Mouse (Mus musculus) layer of hippocampus, adult 2 months (tissue): ENCODE measurements at regions not wholly inside any gene's neighbourhood (a gene's known extent, or its start where the extent isn't known, plus 50 kb on each side); places are given as distances from the start of the nearest gene placed in this dataset.
A peak's percentile ranks its signal among the peaks of the same experiment; 100 is the strongest.
"Not testable (repeated sequence)": the region's sequence is repeated elsewhere in the genome, so short reads cannot be mapped to it uniquely, and the experiment has no call there.

Source experiments
- DNase-seq, 2 experiments: peaks; one replicate each; pipeline ENCODE4 v3.0.0; 2022; ENCODE audit warnings: low spot score in 2 of 2
- H3K27ac ChIP-seq: fragments of 200-600 bp; 2 replicates; pipeline ENCODE4 v1.8.1; 2022
- H3K4me3 ChIP-seq: fragments of 200-600 bp; 2 replicates; pipeline ENCODE4 v1.8.1; 2022; ENCODE audit warnings: mild to moderate bottlenecking
- CTCF ChIP-seq: fragments of 200-600 bp; conservative IDR thresholded peaks from 2 replicates; pipeline ENCODE4 v1.8.1; 2022; ENCODE audit warnings: antibody characterized with exemption, mild to moderate bottlenecking, moderate library complexity

- DNase-seq = no peak
- no peak overlapping the region for H3K27ac ChIP-seq
- no peak overlapping the region for H3K4me3 ChIP-seq
- TF ChIP-seq CTCF = no peak
Observed at GRCm38 (mm10) chr5:7600418-7600817, 255.9 kb upstream of the Zfp804b start.

- DNase-seq = no peak
- no peak for TF ChIP-seq CTCF
- Histone ChIP-seq H3K4me3 (no peak overlapping the region), H3K27ac (no peak overlapping the region)
Observed at GRCm38 (mm10) chr5:7607517-7607916, 263.0 kb upstream of the Zfp804b start.

- no peak overlapping the region for H3K27ac ChIP-seq
- no peak for TF ChIP-seq CTCF
- no peak for DNase-seq
- no peak overlapping the region for H3K4me3 ChIP-seq
Observed at GRCm38 (mm10) chr5:7607924-7608323, 263.4 kb upstream of the Zfp804b start.

- no peak overlapping the region for H3K4me3 ChIP-seq
- TF ChIP-seq CTCF = no peak
- DNase-seq = peak in 1 of 2 experiments; percentile 2
- H3K27ac ChIP-seq = no peak overlapping the region
Observed at GRCm38 (mm10) chr5:7655280-7655679, 305.0 kb upstream of the Steap4 start.

GRCm38 (mm10) chr5:7701776-7702175, 258.5 kb upstream of the Steap4 start:
- Histone ChIP-seq H3K27ac (no peak overlapping the region), H3K4me3 (no peak overlapping the region)
- no peak for DNase-seq
- no peak for TF ChIP-seq CTCF

GRCm38 (mm10) chr5:7719557-7719956, 240.7 kb upstream of the Steap4 start:
- no peak overlapping the region for H3K4me3 ChIP-seq
- no peak overlapping the region for H3K27ac ChIP-seq
- DNase-seq = no peak
- no peak for TF ChIP-seq CTCF

GRCm38 (mm10) chr5:7720061-7720460, 240.2 kb upstream of the Steap4 start:
- TF ChIP-seq CTCF = no peak
- H3K4me3 ChIP-seq = no peak overlapping the region

GRCm38 (mm10) chr5:7720688-7721087, 239.6 kb upstream of the Steap4 start:
- H3K27ac ChIP-seq = no peak overlapping the region
- TF ChIP-seq CTCF = no peak

More at GRCm38 (mm10) chr5:7720061-7720460, 240.2 kb upstream of the Steap4 start:
- no peak overlapping the region for H3K27ac ChIP-seq
- DNase-seq = no peak

GRCm38 (mm10) chr5:7732566-7732965, 227.7 kb upstream of the Steap4 start:
- H3K4me3 ChIP-seq, DNase-seq, H3K27ac ChIP-seq: not testable (repeated sequence)

More at GRCm38 (mm10) chr5:7720688-7721087, 239.6 kb upstream of the Steap4 start:
- H3K4me3 ChIP-seq = no peak overlapping the region
- DNase-seq = no peak

- no peak for TF ChIP-seq CTCF
- Histone ChIP-seq H3K4me3 (no peak overlapping the region), H3K27ac (no peak overlapping the region)
- no peak for DNase-seq
Observed at GRCm38 (mm10) chr5:7779827-7780226, 180.4 kb upstream of the Steap4 start.

GRCm38 (mm10) chr5:7782235-7782634, 178.0 kb upstream of the Steap4 start:
- Histone ChIP-seq H3K4me3 (no peak overlapping the region), H3K27ac (no peak overlapping the region)
- no peak for TF ChIP-seq CTCF
- no peak for DNase-seq

GRCm38 (mm10) chr5:7788406-7788805, 171.9 kb upstream of the Steap4 start:
- no peak overlapping the region for H3K27ac ChIP-seq
- DNase-seq = no peak
- no peak for TF ChIP-seq CTCF
- H3K4me3 ChIP-seq = no peak overlapping the region

- Histone ChIP-seq H3K27ac (no peak overlapping the region), H3K4me3 (no peak overlapping the region)
- no peak for TF ChIP-seq CTCF
- DNase-seq = no peak
Observed at GRCm38 (mm10) chr5:7789126-7789525, 171.1 kb upstream of the Steap4 start.

GRCm38 (mm10) chr5:7820592-7820991, 139.7 kb upstream of the Steap4 start:
- Histone ChIP-seq H3K27ac (no peak overlapping the region), H3K4me3 (no peak overlapping the region)
- TF ChIP-seq CTCF = peak; percentile 77
- DNase-seq = peak; percentile 1 to 52

- Histone ChIP-seq H3K27ac (no peak overlapping the region), H3K4me3 (no peak overlapping the region)
- TF ChIP-seq CTCF = no peak
- DNase-seq = no peak
Observed at GRCm38 (mm10) chr5:7821700-7822099, 138.6 kb upstream of the Steap4 start.
